Mouse (Mus musculus): ENCODE results near the gene Thrsp. TPM values are rescaled to one million over a fixed set of nuclear protein-coding genes. Genes with fewer than 3 reads are reported as not detected.

Thrsp gene
- polyA plus RNA-seq, 1 experiment from 2014 or later = 1.0 TPM

DNA sequence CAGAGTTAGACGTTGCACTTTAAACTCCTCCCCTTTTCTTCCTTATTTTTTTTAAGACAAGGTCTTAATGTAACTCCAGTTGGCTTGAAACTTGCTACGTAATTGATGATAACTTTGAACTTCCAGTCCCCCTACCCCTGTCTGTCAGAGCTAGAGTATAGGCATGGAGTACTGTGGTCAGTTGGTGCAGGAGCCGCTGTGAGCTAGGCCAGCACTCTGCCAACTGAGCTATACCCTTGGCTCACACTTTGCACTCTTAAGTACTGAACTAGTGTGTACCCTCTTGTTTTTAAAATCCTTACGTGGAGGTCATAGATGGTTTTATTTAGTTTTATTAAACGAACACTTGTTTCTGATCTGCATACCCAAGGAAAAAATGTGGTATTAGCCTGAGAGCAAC, 38.2 kb downstream of the Thrsp start:
- no peak overlapping the region for H3K27ac ChIP-seq (ENCODE audit: low read length)
- no peaks in the 10 kb centered on the region for H3K9me3 ChIP-seq (ENCODE audit: control insufficient read depth, low read depth, low read length)
- H3K36me3 ChIP-seq (ENCODE audit: control insufficient read depth, insufficient read depth, low read length) = peaks cover 63% of the 10 kb centered on the region
- no peak for ATAC-seq (ENCODE audit: insufficient number of reproducible peaks, insufficient read depth, low FRiP score, low read depth)
- H3K4me2 ChIP-seq (replicated peaks; ENCODE audit: low read depth, low read length) = no peak overlapping the region
- no peaks in the 10 kb centered on the region for H3K4me1 ChIP-seq (ENCODE audit: control insufficient read depth, insufficient read depth, low read length)
- no peak overlapping the region for H3K4me3 ChIP-seq (ENCODE audit: low read depth, low read length)
- 90% methylated on average over 5 of the region's 5 CpGs for WGBS
- no peaks in the 10 kb centered on the region for H3K27me3 ChIP-seq (ENCODE audit: control insufficient read depth, insufficient read depth, low read length)
- no peak overlapping the region for H3K9ac ChIP-seq (replicated peaks; ENCODE audit: low read depth, low read length)

DNA sequence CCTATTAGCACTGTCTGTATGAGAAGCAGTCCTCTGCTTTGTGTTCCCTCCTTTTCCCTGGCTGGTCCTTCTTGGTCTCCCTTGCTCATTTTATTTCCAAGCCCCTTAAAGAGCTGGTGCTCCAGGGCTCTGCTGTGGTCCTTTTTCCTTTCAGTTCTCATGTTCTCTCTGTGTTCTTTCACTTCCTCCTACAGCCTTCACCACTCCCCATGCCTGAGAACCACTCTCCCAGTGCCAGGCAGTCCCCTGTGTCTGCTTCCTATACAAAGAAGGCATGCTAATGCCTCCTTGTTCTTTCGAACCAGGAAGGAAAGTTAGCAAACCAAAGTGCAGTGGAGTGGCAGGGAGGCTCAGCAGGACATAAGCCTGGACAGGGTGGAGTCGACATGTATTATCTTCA, 41.6 kb downstream of the Thrsp start:
- ATAC-seq (ENCODE audit: insufficient number of reproducible peaks, insufficient read depth, low FRiP score, low read depth) = no peak
- Histone ChIP-seq H3K4me2 (replicated peaks; ENCODE audit: low read depth, low read length) (no peak overlapping the region), H3K27ac (ENCODE audit: low read length) (no peak overlapping the region), H3K36me3 (ENCODE audit: control insufficient read depth, insufficient read depth, low read length) (peaks cover 44% of the 10 kb centered on the region), H3K27me3 (ENCODE audit: control insufficient read depth, insufficient read depth, low read length) (no peaks in the 10 kb centered on the region), H3K4me1 (ENCODE audit: control insufficient read depth, insufficient read depth, low read length) (peaks cover 5% of the 10 kb centered on the region; the same call in 1 of the 2 replicates), H3K4me3 (ENCODE audit: low read depth, low read length) (no peak overlapping the region), H3K9me3 (ENCODE audit: control insufficient read depth, low read depth, low read length) (no peaks in the 10 kb centered on the region), H3K9ac (replicated peaks; ENCODE audit: low read depth, low read length) (no peak overlapping the region)
- WGBS = 94% methylated on average over 2 of the region's 2 CpGs

DNA sequence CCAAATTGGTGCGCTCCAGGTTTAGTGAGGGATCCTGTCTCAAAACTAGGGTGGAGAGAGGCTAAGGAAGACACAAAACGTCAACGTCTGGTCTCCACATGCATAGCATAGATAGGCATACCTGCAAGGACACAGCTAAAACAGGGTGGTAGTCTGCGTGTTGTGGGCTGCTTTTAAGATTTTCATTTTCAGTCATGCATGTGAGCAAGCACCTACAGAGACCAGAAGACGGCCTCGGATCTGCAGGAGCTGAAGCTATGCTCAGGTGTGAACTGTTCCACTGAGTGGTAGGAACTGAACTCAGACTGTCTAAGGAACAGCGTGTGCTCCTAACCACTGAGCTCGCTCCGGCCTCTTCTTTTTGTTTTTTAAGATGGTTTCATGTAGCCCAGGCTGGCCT, 42.4 kb downstream of the Thrsp start:
- H3K27ac ChIP-seq (ENCODE audit: low read length) = no peak overlapping the region
- H3K9me3 ChIP-seq (ENCODE audit: control insufficient read depth, low read depth, low read length) = no peaks in the 10 kb centered on the region
- no peak overlapping the region for H3K4me2 ChIP-seq (replicated peaks; ENCODE audit: low read depth, low read length)
- WGBS = 92% methylated on average over 9 of the region's 9 CpGs
- H3K36me3 ChIP-seq (ENCODE audit: control insufficient read depth, insufficient read depth, low read length) = peaks cover 41% of the 10 kb centered on the region
- no peak overlapping the region for H3K4me3 ChIP-seq (ENCODE audit: low read depth, low read length)
- H3K4me1 ChIP-seq (ENCODE audit: control insufficient read depth, insufficient read depth, low read length) = peaks cover 7% of the 10 kb centered on the region; the same call in 1 of the 2 replicates
- H3K27me3 ChIP-seq (ENCODE audit: control insufficient read depth, insufficient read depth, low read length) = no peaks in the 10 kb centered on the region
- no peak overlapping the region for H3K9ac ChIP-seq (replicated peaks; ENCODE audit: low read depth, low read length)
- no peak for ATAC-seq (ENCODE audit: insufficient number of reproducible peaks, insufficient read depth, low FRiP score, low read depth)

DNA sequence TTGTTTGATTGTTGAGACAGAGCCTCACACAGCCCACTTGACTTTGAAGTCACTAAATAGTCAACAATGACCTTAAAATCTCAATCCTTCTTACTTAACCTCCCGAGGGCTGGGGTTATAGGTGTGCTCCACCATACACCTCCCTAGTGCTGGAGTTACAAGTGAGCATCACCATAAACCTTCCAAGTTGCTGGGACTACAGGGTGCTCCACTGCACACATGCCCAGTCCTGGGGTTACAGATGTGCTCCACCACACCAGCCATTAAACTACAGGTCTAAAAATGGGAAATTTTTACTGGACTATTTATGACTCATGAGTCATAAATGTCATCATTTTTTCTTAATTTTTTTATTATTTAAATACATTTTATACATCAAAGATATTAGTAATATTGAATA, 51.6 kb downstream of the Thrsp start:
- Histone ChIP-seq H3K4me3 (ENCODE audit: low read depth, low read length) (no peak overlapping the region), H3K27me3 (ENCODE audit: control insufficient read depth, insufficient read depth, low read length) (no peaks in the 10 kb centered on the region), H3K4me1 (ENCODE audit: control insufficient read depth, insufficient read depth, low read length) (peaks cover 2% of the 10 kb centered on the region; the same call in 1 of the 2 replicates), H3K4me2 (replicated peaks; ENCODE audit: low read depth, low read length) (no peak overlapping the region), H3K36me3 (ENCODE audit: control insufficient read depth, insufficient read depth, low read length) (no peaks in the 10 kb centered on the region), H3K27ac (ENCODE audit: low read length) (no peak overlapping the region), H3K9me3 (ENCODE audit: control insufficient read depth, low read depth, low read length) (no peaks in the 10 kb centered on the region), H3K9ac (replicated peaks; ENCODE audit: low read depth, low read length) (no peak overlapping the region)
- no peak for ATAC-seq (ENCODE audit: insufficient number of reproducible peaks, insufficient read depth, low FRiP score, low read depth)
- WGBS = 81% methylated on average over 1 of the region's 1 CpGs

Other genes with a start within 250 kb of the Thrsp start
- 3.4 and 3.6 TPM in 2 replicates for gene Usp35, start 85.7 kb downstream of the Thrsp start, polyA plus RNA-seq (2014; fragmentation: Nextera tagmentation; extraction: Ambion mirVana)
- gene Kctd21, start 85.4 kb downstream of the Thrsp start, polyA plus RNA-seq (2014; fragmentation: Nextera tagmentation; extraction: Ambion mirVana) = 5.8 and 6.6 TPM in 2 replicates
- gene Alg8, start 46.1 kb downstream of the Thrsp start, polyA plus RNA-seq (2014; fragmentation: Nextera tagmentation; extraction: Ambion mirVana) = 38.3 and 40.5 TPM in 2 replicates
- gene Ndufc2, start 17.7 kb downstream of the Thrsp start, polyA plus RNA-seq (2014; fragmentation: Nextera tagmentation; extraction: Ambion mirVana) = 376 and 384 TPM in 2 replicates
- 10.8 and 12.6 TPM in 2 replicates for gene Kctd14, start 33.6 kb upstream of the Thrsp start, polyA plus RNA-seq (2014; fragmentation: Nextera tagmentation; extraction: Ambion mirVana)
- 56.7 and 61.3 TPM in 2 replicates for gene Ints4, start 63.2 kb upstream of the Thrsp start, polyA plus RNA-seq (2014; fragmentation: Nextera tagmentation; extraction: Ambion mirVana)
- gene Aamdc, start 161.8 kb upstream of the Thrsp start, polyA plus RNA-seq (2014; fragmentation: Nextera tagmentation; extraction: Ambion mirVana) = 56.8 and 62.4 TPM in 2 replicates
- gene Rsf1, start 162.2 kb upstream of the Thrsp start, polyA plus RNA-seq (2014; fragmentation: Nextera tagmentation; extraction: Ambion mirVana) = 26.8 and 33.3 TPM in 2 replicates